Mouse (Mus musculus) layer of hippocampus, adult 2 months (tissue): ENCODE data around the gene Cmtm5. TPM values are rescaled to one million over a fixed set of nuclear protein-coding genes. Genes with fewer than 3 reads are reported as not detected.

Experiments
- DNase-seq, 2 experiments: peaks; one replicate each; pipeline ENCODE4 v3.0.0; 2022; ENCODE audit warnings: low spot score in 2 of 2
- H3K27ac ChIP-seq: fragments of 200-600 bp; 2 replicates; pipeline ENCODE4 v1.8.1; 2022
- H3K4me3 ChIP-seq: fragments of 200-600 bp; 2 replicates; pipeline ENCODE4 v1.8.1; 2022; ENCODE audit warnings: mild to moderate bottlenecking
- CTCF ChIP-seq: fragments of 200-600 bp; conservative IDR thresholded peaks from 2 replicates; pipeline ENCODE4 v1.8.1; 2022; ENCODE audit warnings: antibody characterized with exemption, mild to moderate bottlenecking, moderate library complexity
- long read RNA-seq, 2 experiments: library from polyadenylated mRNA; stranded (forward); transcript quantifications; one replicate each; pipeline ENCODE4 v2.0.0; 2021; ENCODE audit warnings: borderline mapping rate in 2 of 2
- total RNA-seq, 2 experiments: library from RNA; stranded (reverse); gene quantifications; 2 replicates each; pipeline ENCODE4 v1.2.3; 2021

Cmtm5 gene
- total RNA-seq, result 10 to 100 TPM; 66.9 to 78.4 TPM
- long read RNA-seq, experiment 1, transcript Cmtm5-201 (5 exons, 1,095 nt), result major isoform, 31 of 33 reads
- long read RNA-seq, experiment 1, partial matches to known transcripts, result 0 of 33 reads
- long read RNA-seq, experiment 1, other reads (novel, unspliced or antisense), result 2 of 33 reads
- long read RNA-seq, experiment 2, transcript Cmtm5-201 (5 exons, 1,095 nt), result major isoform, 36 of 42 reads
- long read RNA-seq, experiment 2, partial matches to known transcripts, result 1 of 42 reads
- long read RNA-seq, experiment 2, other reads (novel, unspliced or antisense), result 5 of 42 reads

DNA sequence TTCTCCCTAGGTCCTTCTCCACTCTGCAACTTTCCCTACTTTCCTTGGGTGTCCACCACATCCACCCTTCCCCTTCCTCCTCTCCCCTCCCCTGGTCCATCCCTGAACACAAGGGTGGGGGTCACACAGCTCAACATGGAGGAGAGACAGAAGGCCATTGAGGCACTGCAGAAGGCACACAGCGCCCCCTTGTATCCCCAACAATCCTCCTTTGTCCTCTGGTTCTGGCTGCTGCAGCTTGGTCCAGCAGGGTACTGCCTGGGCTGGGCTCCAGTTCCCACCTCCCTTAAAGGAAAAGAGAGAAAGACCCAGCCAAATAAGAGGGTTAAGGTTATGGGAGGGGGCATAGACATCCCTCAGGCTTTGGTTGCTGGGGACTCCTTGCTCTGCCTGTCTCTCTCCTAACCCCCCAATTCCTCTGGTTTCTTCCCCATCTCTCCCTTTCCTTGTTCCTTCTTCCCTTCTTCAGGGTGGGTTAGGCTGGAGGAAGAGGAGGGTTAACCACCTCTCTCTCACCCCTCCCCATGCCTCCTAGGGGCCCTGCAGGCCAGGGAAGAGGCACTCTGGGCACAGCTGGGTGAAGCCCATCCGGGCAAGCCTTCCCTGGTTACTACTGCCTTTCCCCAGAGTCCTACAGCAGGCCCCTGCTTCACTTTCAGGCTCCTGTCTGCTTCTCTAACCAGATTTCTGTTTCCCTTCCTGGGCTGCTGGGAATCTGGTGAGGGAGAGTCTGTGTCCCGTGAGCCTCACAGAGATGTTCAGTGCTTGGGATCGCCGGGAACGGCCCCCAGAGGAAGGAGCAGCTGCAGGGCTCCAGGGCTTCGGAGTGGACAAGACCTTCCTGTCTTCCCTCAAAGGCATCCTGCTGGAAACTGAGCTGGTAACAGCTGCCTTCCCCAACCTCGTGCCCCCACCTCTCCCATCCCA, at the start of gene Cmtm5:
TSS of gene Cmtm5 (plus strand) at position 358 of the 927 bp plus-strand sequence.
- peak; percentile 64 to 88 for DNase-seq
- H3K27ac ChIP-seq, result peak within 1 kb of the TSS; percentile 95
- peak within 1 kb of the TSS; percentile 53 for H3K4me3 ChIP-seq
- TF ChIP-seq CTCF, result peak; percentile 64

DNA sequence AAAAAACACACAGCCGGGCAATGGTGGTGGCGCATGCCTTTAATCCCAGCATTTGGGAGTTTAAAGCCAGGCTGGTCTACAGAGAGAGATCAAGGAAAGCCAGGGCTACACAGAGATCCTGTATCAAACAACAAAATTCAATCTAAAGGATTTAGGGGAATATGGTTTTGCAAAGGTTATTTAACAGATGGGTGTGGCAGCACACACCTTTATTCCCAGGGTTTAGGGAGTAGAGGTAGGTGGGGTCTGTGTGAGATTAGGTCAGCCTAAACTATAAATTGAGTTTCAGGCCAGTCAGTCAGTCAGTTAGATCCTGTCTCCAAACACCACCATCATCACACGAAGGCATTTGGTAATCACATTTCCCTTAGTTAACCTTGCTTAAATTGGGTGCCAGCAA, 43.9 kb upstream of the Cmtm5 start, which contains the start of gene Pabpn1:
TSS of gene Pabpn1 (plus strand) at position 301 of the 400 bp plus-strand sequence.
- DNase-seq, result no peak
- TF ChIP-seq CTCF, result no peak
- peak within 1 kb of the TSS; percentile 57 for H3K4me3 ChIP-seq
- H3K27ac ChIP-seq, result peak within 1 kb of the TSS; percentile 91

DNA sequence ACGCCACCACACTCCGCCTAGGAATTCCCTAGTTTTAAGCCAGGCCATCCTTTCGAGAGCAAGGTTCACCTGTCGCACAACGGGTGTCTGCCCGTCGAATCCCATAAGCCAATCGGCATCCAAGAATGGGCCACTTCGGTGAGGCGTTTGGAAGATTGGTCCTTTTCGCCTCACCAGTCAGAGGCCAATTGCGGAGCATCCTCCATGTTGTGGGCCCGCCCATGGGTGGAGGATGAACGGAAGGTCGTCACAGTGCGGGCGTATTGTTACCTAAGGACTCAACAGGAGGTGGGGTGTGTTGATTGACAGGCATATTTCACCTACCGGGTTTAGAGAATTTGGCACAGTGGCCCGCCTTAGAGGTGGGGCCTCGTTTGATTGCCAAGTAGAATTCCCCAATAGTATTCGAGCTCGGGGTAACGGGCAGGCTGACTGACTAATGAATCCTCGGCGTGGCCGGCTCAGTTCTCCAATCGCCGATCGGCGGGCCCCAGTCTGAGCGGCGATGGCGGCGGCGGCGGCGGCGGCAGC, 42.3 kb upstream of the Cmtm5 start:
- H3K27ac ChIP-seq, result peak overlapping the region; percentile 99
- DNase-seq, result peak; percentile 97 to 100
- 0 out of 2 replicates have a peak, but pooled peaks have one; percentile 2 for TF ChIP-seq CTCF

DNA sequence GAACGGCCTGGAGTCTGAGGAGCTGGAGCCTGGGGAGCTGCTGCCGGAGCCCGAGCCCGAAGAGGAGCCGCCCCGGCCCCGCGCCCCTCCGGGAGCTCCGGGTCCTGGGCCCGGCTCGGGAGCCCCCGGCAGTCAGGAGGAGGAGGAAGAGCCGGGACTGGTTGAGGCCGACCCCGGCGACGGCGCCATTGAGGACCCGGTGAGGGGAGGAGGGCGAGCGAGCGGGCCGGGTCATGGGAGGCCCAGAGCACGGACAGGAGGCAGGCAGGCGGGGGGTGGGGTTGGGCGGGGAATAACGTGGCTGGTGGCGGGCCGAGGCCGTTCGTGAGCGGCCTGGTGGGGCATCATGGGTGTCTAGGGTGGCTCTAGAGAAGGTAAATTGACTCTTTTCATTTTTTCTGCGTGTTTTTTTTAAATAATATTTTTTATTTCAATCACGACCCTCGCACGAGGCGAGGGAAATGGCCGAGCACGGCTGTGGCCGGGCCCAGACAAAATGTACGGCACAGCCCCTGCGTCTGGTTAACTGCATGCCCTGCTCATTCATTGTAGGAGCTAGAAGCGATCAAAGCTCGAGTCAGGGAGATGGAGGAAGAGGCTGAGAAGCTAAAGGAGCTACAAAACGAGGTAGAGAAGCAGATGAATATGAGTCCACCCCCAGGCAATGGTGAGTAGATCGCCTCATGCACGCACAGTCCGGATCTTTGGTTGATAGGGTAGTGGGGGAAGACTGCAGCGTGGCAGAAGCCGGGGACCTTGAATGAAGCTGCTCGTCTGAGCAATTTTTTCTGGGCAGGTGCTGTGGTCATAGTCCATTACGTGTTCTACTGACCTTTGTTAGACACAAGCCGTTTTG, 41.5 kb upstream of the Cmtm5 start:
- DNase-seq, result peak in 1 of 2 experiments; percentile 42
- H3K27ac ChIP-seq, result peak overlapping the region; percentile 99
- TF ChIP-seq CTCF, result no peak
- peak overlapping the region; percentile 93 for H3K4me3 ChIP-seq

More for the DNA sequence above, 42.3 kb upstream of the Cmtm5 start:
- H3K4me3 ChIP-seq, result peak overlapping the region; percentile 57

DNA sequence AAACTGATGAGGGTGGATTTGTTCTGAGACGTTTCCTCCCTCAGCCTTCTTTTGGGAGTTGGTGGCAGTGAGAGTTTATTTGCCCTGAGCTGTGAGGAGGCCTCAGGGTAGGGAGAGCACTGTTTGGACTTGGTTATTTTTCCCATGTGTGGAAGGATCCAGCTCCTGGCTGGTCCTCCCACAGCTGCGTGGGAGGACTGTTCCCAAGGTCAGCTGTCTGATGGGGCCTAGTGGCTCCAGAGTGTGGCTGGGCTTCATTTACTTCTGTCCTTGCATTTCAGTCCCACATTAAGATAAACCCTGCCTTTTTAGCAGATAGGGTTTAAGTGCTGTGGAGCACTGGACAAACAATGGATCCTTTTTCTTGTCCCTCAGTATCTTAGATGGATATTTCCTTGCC, 38.6 kb upstream of the Cmtm5 start:
- H3K27ac ChIP-seq, result no peak overlapping the region
- DNase-seq, result no peak
- no peak for TF ChIP-seq CTCF
- no peak overlapping the region for H3K4me3 ChIP-seq

DNA sequence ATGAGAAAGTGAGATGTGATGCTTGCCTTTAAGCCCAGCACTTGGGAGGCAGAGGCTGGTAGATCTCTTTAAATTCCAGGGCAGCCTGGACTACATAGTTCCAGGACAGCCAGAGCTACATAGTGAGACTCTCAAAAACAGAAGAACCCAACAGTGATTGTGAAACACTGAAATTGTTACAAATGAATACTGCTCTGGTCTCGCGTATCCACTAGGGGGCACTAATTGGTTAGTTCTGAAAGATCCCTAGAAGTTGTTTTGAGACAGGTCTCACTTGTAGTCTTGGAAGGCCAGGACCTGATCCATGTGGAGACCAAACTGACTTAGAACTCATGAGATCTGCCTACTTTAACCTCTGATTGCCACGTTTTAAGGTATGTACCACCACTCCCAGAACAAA, 35.7 kb upstream of the Cmtm5 start:
- H3K4me3 ChIP-seq, result no peak overlapping the region
- peak; percentile 83 to 87 for DNase-seq
- peak; percentile 95 for TF ChIP-seq CTCF
- peak overlapping the region; percentile 61 for H3K27ac ChIP-seq

DNA sequence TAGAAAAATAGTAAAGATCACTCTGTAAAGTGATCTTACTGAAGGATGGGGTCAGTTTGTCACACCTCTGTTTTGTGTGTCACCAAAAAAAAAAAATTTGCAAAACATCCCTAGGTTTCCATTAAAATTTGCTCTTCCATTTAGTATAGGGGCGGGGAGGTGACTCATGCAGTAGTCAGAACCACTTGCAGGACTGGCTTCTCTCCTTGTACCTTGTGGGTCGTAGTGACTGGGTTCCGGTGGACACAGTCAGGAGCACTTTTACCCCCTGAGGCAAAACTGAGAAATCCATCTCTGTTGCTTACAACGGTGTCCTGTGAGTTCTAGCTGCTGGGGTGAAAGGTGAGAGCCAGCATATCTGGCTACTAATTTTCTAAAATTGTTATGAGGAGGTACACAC, 32.4 kb upstream of the Cmtm5 start:
- no peak for TF ChIP-seq CTCF
- no peak for DNase-seq
- no peak overlapping the region for H3K27ac ChIP-seq
- H3K4me3 ChIP-seq, result no peak overlapping the region

DNA sequence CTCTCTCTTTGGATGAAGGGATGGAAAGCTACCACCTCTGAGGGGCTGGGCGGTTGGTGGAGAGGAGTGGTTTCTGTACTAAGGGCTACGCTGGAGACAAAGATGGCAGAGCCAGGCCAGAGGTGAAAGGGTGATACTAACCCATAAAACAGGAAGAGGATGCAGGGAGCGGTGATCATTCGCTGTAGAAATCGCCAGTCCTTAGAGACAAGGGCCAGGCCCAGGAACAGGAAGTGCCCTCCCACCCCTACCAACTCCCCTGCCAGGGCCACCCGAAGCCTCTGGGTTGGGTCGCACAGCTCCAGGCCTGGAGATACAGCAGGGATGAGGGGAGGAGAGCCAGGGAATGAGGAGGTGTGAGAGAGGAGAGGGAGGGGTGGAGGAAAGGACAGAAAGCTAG, 27.4 kb upstream of the Cmtm5 start:
- Histone ChIP-seq H3K27ac (peak overlapping the region; percentile 36; the same call in 1 of the 2 replicates), H3K4me3 (no peak overlapping the region)
- no peak for DNase-seq
- no peak for TF ChIP-seq CTCF

DNA sequence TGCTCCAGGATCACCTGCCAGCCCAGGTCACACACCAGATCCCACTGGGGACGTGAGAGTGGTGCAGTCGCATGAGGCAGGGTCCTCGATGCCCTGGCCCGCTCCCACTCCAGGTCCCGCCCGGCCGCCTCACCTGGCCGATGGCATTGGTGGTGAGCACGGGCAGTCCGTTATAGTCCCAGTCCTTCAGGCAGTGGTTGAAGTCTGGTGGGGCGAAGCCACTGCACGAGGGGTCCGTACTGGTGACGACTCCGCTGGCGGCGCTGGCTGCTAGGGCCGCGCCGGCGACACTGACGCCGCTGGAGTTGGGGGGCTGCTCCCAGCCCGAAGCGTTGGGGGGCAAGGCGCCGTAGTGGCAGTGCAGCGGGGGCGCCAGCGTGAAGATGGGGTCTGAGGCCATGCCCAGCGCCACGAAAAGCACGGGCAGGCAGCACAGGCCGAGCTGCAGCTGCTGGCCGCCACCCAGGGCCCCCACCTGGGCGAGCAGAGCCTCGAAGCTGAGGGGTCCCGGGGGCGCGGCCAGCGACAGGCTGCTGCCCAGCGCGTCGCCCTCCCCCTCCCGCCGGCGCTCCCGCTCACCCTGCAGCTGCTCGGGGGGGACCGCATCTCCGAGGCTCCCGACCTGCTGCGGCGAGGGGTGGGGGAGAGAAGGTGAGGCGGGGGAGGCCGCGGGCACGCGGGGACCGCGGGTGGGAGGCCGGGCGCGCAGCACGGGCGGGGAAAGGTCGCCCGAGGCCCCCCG, 23.8 kb upstream of the Cmtm5 start:
- no peak for TF ChIP-seq CTCF
- DNase-seq, result no peak
- Histone ChIP-seq H3K4me3 (peak overlapping the region; percentile 99), H3K27ac (peak overlapping the region; percentile 100)

DNA sequence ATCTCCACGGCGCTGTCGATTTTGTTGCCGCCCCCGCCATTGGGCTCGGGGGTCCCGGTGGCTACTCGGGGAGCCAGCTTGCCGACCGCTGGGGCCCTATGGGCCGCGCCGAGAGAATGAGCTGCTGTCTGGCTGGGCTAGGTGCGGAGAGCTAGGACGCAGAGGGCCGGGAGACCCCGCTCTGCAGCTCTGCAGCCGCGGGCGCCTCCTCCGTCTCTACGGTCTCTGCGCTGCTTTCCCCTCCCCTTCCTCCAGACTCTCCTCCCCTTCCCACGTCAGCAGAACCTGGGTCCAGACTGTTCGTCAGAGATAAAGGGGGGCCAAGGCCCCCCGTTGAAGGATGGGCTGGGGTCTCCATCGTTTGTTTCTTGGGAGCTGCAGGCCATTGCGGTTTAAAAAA, 23.2 kb upstream of the Cmtm5 start, which contains the start of gene Slc22a17:
TSS of gene Slc22a17 (minus strand) at position 247 of the 400 bp plus-strand sequence.
- TF ChIP-seq CTCF, result no peak; the same call in 1 of the 2 replicates
- DNase-seq, result peak; percentile 84 to 86
- Histone ChIP-seq H3K27ac (peak within 1 kb of the TSS; percentile 100), H3K4me3 (peak within 1 kb of the TSS; percentile 99)

DNA sequence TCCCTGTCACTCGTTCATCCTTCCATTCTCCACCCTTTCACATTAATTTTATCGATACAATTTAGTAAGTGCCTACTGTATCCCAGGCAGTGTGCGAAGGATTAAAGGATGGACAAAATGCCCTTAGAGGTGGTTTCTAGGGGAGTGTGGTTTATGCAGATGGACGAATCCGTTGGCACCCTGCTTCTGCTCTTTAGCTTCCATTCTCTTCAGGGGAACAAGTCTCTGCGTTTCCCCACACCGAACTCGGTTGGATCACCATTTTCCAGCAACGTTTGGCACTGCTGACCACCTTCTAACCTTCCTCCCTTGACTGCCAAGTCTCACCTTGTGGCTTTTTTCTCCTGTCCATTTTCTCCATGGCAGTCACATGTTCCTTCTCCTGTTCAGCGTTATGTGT, 22.7 kb upstream of the Cmtm5 start:
- TF ChIP-seq CTCF, result no peak
- DNase-seq, result no peak
- Histone ChIP-seq H3K4me3 (peak overlapping the region; percentile 99), H3K27ac (peak overlapping the region; percentile 100)
